8 mouse cellular contexts compared by ENCODE assay signal in genomic region chr2:60552902-60553682, GRCm38 (mm10). TPM values are rescaled to one million over a fixed set of nuclear protein-coding genes. Genes with fewer than 3 reads are reported as not detected.
DNase-seq lines count a peak whose midpoint lies in the region; ATAC-seq and TF ChIP-seq lines count a peak whose summit lies in the region.

Pla2r1 (minus strand) TSS chr2:60553308.

- peak; percentile 14; the same call in 1 of the 2 replicates for TF ChIP-seq CTCF in lung, postnatal 0 days (IDR thresholded peaks at IDR 0.05)

- no peaks in the 10 kb centered on the region for H3K36me3 ChIP-seq in heart, embryonic 10.5 days
- H3K36me3 ChIP-seq in lung, postnatal 0 days (ENCODE audit: insufficient read depth, low read length), result no peaks in the 10 kb centered on the region

- no peaks in the 10 kb centered on the region for H3K9me3 ChIP-seq in heart, embryonic 10.5 days
- H3K9me3 ChIP-seq in lung, postnatal 0 days (ENCODE audit: low read length), result no peaks in the 10 kb centered on the region

- H3K4me2 ChIP-seq in lung, postnatal 0 days (replicated peaks; ENCODE audit: low read depth, low read length), result peak within 1 kb of the TSS; percentile 68

- peak; percentile 6 for DNase-seq in right cerebral cortex, adult 18-20 months
- DNase-seq in right cerebral cortex, adult 2 months (ENCODE audit: low spot score in 2 of 2), result no peak
- peak; percentile 77 for DNase-seq in embryo, embryonic 9.5 days (ENCODE audit: extremely low spot score)
- peak; percentile 81 for DNase-seq in heart, embryonic 10.5 days (ENCODE audit: low spot score)
- peak; percentile 65 for DNase-seq in kidney, adult 9 months
- peak; percentile 55 for DNase-seq in lung, postnatal 0 days (ENCODE audit: low spot score)
- DNase-seq in ovary, postnatal 36 days (ENCODE audit: low spot score), result peak; percentile 73
- no peak for DNase-seq in layer of hippocampus, adult 11-12 months (ENCODE audit: low spot score)

- peaks cover 22% of the 10 kb centered on the region for H3K4me1 ChIP-seq in heart, embryonic 10.5 days
- H3K4me1 ChIP-seq in lung, postnatal 0 days (ENCODE audit: insufficient read depth, low read depth, low read length), result no peaks in the 10 kb centered on the region

- peak; percentile 86 for ATAC-seq in lung, postnatal 0 days

- H3K27ac ChIP-seq in heart, embryonic 10.5 days, result peak within 1 kb of the TSS; percentile 80
- no peak within 1 kb of the TSS for H3K27ac ChIP-seq in lung, postnatal 0 days (ENCODE audit: low read length)

- H3K9ac ChIP-seq in lung, postnatal 0 days (replicated peaks; ENCODE audit: low read depth), result no peak within 1 kb of the TSS; the same call in 1 of the 2 replicates

- H3K27me3 ChIP-seq in heart, embryonic 10.5 days (ENCODE audit: insufficient read depth, poor library complexity, severe bottlenecking), result no peaks in the 10 kb centered on the region
- no peaks in the 10 kb centered on the region for H3K27me3 ChIP-seq in lung, postnatal 0 days (replicated peaks; ENCODE audit: insufficient read depth, low read length)

- 2% methylated on average over 33 of the region's 33 CpGs for WGBS in heart, embryonic 10.5 days
- 6% methylated on average over 33 of the region's 33 CpGs for WGBS in lung, postnatal 0 days

- peak within 1 kb of the TSS; percentile 70 for H3K4me3 ChIP-seq in heart, embryonic 10.5 days
- H3K4me3 ChIP-seq in lung, postnatal 0 days (ENCODE audit: low read depth, low read length), result peak within 1 kb of the TSS; percentile 38

- no peak for TF ChIP-seq EP300 in lung, postnatal 0 days (IDR thresholded peaks at IDR 0.05)

RNA-seq across cellular contexts. Expression of gene Pla2r1, which starts in this region (rescaled TPM):
- polyA plus RNA-seq in heart, embryonic 10.5 days (2016; fragmentation: Nextera tagmentation; extraction: Ambion mirVana), result 3.5 and 4.1 TPM in 2 replicates
- 1.4 and 1.6 TPM in 2 replicates for polyA plus RNA-seq in lung, postnatal 0 days (2015; fragmentation: Nextera tagmentation; extraction: Ambion mirVana)

Comparison
In these comparisons a context has a peak if more than half of its experiments do, and no peak if none do; other contexts are left out.
1. DNase-seq: peak in right cerebral cortex, adult 18-20 months (single experiment), embryo, embryonic 9.5 days (single experiment), heart, embryonic 10.5 days (single experiment), kidney, adult 9 months (single experiment), lung, postnatal 0 days (single experiment) and ovary, postnatal 36 days (single experiment); none in right cerebral cortex, adult 2 months (0 of 2) and layer of hippocampus, adult 11-12 months (single experiment).